Mouse (Mus musculus): Measurements from ENCODE around the gene Slc6a8. TPM values are rescaled to one million over a fixed set of nuclear protein-coding genes. Genes with fewer than 3 reads are reported as not detected.

Slc6a8 gene
- 7.3 and 9.2 TPM in 2 replicates for polyA plus RNA-seq (2015; fragmentation: Nextera tagmentation; extraction: Ambion mirVana)

DNA sequence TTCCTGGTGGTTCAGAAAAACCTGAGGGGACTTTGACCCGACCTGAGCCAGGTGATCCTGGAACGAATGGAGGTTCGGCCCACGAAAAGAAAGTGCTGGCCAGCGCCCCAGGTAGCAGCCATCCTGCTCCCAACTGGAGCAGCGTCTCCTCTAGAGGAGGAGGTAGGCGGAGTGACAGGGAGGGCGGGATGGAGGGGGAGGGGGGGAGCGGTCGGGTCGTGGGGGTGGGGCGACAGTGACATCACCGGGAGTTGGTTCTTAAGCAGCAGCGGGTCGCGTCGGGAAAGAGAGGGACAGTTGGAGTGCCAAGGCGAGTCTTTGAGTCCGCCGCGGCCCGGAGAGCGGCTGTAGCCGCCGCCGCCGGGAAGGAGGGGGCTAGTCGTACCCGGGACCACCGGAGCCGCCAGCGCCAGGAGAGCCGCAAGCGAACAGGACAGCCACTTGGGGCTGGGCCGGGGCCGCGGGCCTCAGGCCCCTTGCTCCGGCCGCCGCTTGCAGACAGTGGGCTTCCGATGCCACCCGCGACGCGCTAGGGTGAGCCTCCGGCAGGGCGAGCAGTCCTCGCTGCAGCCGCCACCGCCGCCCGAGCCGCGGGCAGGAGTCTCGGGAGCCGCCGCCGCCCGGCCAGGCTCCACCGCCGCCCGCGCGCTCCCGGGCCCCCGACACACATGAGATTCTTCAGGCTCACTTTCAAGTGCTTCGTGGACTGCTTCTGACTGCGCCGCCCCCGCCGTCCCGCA, at the start of gene Slc6a8:
Gene Slc6a8 (plus strand): TSS at position 272 of the 740 bp plus-strand sequence.

DNA sequence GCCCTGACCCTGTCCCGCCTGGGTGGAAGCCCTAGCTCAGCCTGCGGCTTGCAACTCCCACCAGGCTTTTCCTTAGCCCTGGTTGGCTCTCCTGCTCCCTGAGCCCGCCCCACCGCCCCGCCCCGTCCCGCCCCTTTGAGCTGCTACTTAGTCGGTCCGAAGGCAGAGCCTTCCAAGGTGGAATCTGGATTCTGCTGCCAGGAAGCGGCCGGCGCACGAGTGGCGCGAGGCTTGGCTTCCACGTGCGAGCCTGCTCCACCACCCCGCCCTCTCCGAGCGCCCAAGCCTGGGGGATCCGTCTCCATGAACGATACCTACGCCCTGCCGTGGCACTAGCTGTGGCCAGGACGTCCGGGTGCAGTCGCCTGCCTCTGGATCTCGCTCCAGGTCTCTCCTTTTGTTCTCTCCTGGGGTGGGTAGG, 33.7 kb upstream of the Slc6a8 start, which contains the start of gene Dusp9:
Gene Dusp9 (plus strand): TSS at position 165 of the 421 bp plus-strand sequence.

DNA sequence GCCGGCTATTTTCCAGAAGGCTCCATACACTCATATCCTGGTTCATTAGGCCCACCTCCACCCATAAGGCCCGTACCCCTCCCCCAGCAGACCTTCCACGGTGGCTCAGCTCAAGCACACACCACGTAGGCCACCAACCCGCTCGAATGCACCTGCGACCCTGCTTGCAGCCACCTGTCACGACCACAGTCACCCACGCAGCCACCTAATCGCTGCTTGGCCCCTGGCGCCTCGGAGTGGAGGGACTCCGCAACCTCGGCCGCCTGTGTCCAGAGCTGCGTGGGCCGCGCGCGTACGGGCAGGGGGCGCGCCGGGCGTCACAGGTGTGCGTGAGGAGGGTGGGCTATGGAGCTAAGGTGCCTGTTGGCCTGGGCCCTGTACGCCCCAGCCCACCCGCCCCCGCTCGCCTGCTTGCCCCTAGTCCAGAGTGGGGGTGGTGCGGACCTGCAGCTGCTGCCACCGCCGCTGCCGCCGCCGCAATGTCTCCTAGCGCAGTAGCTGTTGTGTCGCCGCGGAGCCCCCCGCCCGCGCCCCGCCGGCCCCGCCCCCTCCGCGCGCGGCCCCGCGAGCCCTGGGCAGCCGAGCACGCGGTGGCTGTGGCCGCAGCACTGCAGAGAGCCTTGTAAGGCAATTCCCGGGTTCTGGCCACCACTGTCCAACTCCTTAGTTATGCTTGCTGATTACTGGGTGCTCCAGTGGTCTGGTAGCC, 13.2 kb upstream of the Slc6a8 start, which contains the start of gene Pnck:
Gene Pnck (minus strand): TSS at position 543 of the 709 bp plus-strand sequence.

DNA sequence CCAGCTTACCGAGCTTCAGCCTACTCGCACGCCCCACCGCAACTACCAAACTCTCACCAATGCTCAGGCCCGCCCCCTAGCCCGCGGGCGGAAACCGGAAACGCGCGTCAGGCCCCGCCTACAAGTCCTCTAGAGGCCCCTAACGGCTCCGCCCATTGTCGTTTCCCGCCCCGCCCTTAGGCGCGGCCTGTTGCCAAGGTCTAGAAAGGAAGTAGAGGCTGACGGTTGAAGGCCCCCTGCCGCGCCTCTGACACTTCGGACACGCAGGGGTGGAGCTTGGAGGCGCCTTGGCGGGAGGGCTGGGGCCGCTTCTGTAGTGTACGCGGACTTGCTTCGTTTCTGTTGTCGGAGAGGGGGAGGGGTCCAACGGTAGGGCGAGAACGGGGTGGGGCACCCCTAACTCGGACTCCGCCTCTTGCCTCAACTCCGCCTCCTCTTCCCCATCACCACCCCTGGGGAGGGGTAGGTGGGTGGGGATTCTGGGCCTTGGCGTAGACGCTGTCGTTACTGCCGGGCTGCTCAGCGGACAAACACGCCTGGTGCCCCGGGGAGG, 43.2 kb downstream of the Slc6a8 start, which contains the start of the genes Bcap31 and Abcd1:
Gene Bcap31 (minus strand): TSS at position 67 of the 553 bp plus-strand sequence.
Gene Abcd1 (plus strand): TSS at position 489 of the 553 bp plus-strand sequence.

Other genes with a start within 250 kb of the Slc6a8 start
- 11.7 and 13.1 TPM in 2 replicates for gene Trex2, start 237.8 kb upstream of the Slc6a8 start, polyA plus RNA-seq (2015; fragmentation: Nextera tagmentation; extraction: Ambion mirVana)
- gene Haus7, start 214.1 kb upstream of the Slc6a8 start, polyA plus RNA-seq (2015; fragmentation: Nextera tagmentation; extraction: Ambion mirVana): 42.9 and 47.3 TPM in 2 replicates
- gene Bgn, start 189.5 kb upstream of the Slc6a8 start, polyA plus RNA-seq (2015; fragmentation: Nextera tagmentation; extraction: Ambion mirVana): 364 and 471 TPM in 2 replicates
- gene Atp2b3, start 170.1 kb upstream of the Slc6a8 start, polyA plus RNA-seq (2015; fragmentation: Nextera tagmentation; extraction: Ambion mirVana): 0.86 and 1.4 TPM in 2 replicates
- gene Dusp9, start 33.7 kb upstream of the Slc6a8 start, polyA plus RNA-seq (2015; fragmentation: Nextera tagmentation; extraction: Ambion mirVana): 8.1 and 8.2 TPM in 2 replicates
- gene Pnck, start 13.0 kb upstream of the Slc6a8 start, polyA plus RNA-seq (2015; fragmentation: Nextera tagmentation; extraction: Ambion mirVana): 135 and 159 TPM in 2 replicates
- gene Bcap31, start 43.0 kb downstream of the Slc6a8 start, polyA plus RNA-seq (2015; fragmentation: Nextera tagmentation; extraction: Ambion mirVana): 248 and 249 TPM in 2 replicates
- 14.5 and 18.4 TPM in 2 replicates for gene Abcd1, start 43.4 kb downstream of the Slc6a8 start, polyA plus RNA-seq (2015; fragmentation: Nextera tagmentation; extraction: Ambion mirVana)
- 0.11 and 0.16 TPM in 2 replicates for gene Plxnb3, start 83.9 kb downstream of the Slc6a8 start, polyA plus RNA-seq (2015; fragmentation: Nextera tagmentation; extraction: Ambion mirVana)
- 1.3 and 1.7 TPM in 2 replicates for gene Srpk3, start 101.3 kb downstream of the Slc6a8 start, polyA plus RNA-seq (2015; fragmentation: Nextera tagmentation; extraction: Ambion mirVana)
- gene Idh3g, start 113.7 kb downstream of the Slc6a8 start, polyA plus RNA-seq (2015; fragmentation: Nextera tagmentation; extraction: Ambion mirVana): 146 and 154 TPM in 2 replicates
- 258 and 286 TPM in 2 replicates for gene Ssr4, start 113.9 kb downstream of the Slc6a8 start, polyA plus RNA-seq (2015; fragmentation: Nextera tagmentation; extraction: Ambion mirVana)
- 0.34 and 0.37 TPM in 2 replicates for gene Pdzd4, start 151.8 kb downstream of the Slc6a8 start, polyA plus RNA-seq (2015; fragmentation: Nextera tagmentation; extraction: Ambion mirVana)
- 0.06 TPM in 1 of 2 replicates, not detected in the other for gene Avpr2, start 219.0 kb downstream of the Slc6a8 start, polyA plus RNA-seq (2015; fragmentation: Nextera tagmentation; extraction: Ambion mirVana)
- gene L1cam, start 223.0 kb downstream of the Slc6a8 start, polyA plus RNA-seq (2015; fragmentation: Nextera tagmentation; extraction: Ambion mirVana): 4.1 and 5.6 TPM in 2 replicates
- 1.2 and 3.3 TPM in 2 replicates for gene Arhgap4, start 248.7 kb downstream of the Slc6a8 start, polyA plus RNA-seq (2015; fragmentation: Nextera tagmentation; extraction: Ambion mirVana)
- gene Naa10, start 248.8 kb downstream of the Slc6a8 start, polyA plus RNA-seq (2015; fragmentation: Nextera tagmentation; extraction: Ambion mirVana): 87.1 and 94.9 TPM in 2 replicates

All from urinary bladder, postnatal 0 days (tissue).